Mouse (Mus musculus) embryonic fibroblast, embryonic 13.5 days (primary cell): ENCODE measurements at regions not wholly inside any gene's neighbourhood (a gene's known extent, or its start where the extent isn't known, plus 50 kb on each side); places are given as distances from the start of the nearest gene placed in this dataset.

Source experiments
- CTCF ChIP-seq: IDR thresholded peaks from 2 replicates; pipeline ENCODE4 v1.5.1; 2011; ENCODE audit warnings: mild to moderate bottlenecking, control low read depth, low read length, moderate library complexity, borderline replicate concordance; ENCODE audit not compliant: insufficient read depth
- POLR2A ChIP-seq: IDR thresholded peaks from 2 replicates; pipeline ENCODE4 v1.6.1; 2011; ENCODE audit warnings: low read depth, mild to moderate bottlenecking, control low read depth, low read length, moderate library complexity

DNA sequence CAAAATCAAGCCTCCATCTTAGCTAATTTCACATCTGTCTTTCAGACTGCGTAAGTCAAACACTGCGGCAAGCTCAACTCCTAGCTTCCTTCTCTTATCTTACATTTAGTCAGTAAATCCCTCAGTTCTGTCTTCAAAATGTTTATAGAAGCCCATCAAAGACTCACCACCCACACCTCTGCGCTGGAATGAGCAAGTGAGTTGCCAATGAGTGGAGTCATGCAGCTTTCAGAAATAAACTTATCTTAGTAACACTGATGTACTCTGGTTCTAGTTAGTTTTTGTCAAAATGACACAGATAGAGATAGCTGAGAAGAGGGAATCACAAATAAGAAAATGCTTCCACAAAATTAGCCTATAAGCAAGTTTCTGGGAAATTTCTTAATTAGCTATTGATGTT lies 280.7 kb upstream of the Prkd1 start:
- no peak for TF ChIP-seq CTCF
- TF ChIP-seq POLR2A, result no peak
